Mouse (Mus musculus): ENCODE data around the gene Olfr522. TPM values are rescaled to one million over a fixed set of nuclear protein-coding genes. Genes with fewer than 3 reads are reported as not detected.
A peak's percentile ranks its signal among the peaks of the same experiment; 100 is the strongest.
"Not testable (repeated sequence)": the region's sequence is repeated elsewhere in the genome, so short reads cannot be mapped to it uniquely, and the experiment has no call there.

Olfr522 gene
- polyA plus RNA-seq, 1 experiment from 2014 or later = not detected

DNA sequence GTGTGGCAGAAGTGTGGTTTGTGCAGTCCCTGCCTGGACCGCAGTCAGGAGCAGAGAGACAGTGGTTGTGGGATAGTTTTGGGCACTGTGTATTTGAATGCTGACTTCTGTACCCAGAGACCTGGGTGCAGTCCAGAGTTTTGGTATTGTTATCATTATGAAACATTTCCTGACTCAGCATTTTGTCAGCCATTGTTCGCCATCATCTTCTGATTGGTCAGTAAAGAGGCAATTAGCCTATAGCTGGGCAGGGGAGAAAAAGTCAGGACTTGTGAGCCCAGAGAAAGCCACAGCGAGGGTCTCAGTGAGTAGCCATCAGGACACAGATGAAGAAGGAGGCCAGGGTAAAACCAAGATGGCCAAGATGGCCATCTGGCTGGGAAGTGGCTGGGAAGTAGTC is 4.2 kb downstream of the Olfr522 start:
- Histone ChIP-seq H3K4me1 (no peaks in the 10 kb centered on the region), H3K9me3 (no peaks in the 10 kb centered on the region), H3K4me3 (no peak overlapping the region), H3K27ac (replicated peaks) (no peak overlapping the region), H3K36me3 (no peaks in the 10 kb centered on the region), H3K9ac (no peak overlapping the region), H3K27me3 (replicated peaks) (peaks cover 50% of the 10 kb centered on the region), H3K4me2 (no peak overlapping the region)
- no peak for ATAC-seq (ENCODE audit: extremely low read depth, insufficient number of reproducible peaks, low FRiP score, low TSS enrichment)
- WGBS = 73% methylated on average over 3 of the region's 3 CpGs

DNA sequence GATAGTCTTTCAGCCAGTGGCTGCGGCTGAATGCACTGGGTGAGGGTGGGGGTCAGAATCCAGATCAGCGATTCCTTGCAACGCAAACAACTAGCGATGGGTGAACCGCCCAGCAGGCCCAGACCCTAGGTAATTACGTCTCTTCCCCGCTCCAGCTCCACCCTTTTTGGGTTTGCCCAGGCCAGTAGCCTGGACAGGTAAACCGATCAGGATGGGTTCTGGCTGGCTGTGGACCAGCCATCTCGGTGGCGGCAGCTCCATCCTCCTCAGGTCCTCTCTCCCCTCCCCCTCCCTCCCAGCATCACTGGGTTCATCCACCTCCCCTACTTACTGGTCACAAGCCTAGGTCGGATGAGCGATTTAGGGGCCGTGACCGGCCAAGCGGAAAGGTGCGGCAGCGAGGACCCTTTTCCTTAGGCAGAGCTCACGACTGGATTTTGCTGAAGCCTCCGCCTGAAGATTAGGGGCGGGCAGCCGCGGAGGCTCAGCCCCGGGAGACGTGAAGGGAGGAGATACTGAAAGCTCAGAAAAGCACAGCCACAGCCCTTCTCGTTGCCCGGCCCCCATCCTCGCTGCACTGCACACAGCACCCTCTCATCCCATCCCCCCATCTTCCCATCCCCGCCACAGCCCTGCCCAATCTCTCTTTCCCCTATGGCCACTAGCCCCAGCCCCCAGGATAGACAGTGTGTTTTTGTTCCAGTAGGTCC is 10.2 kb downstream of the Olfr522 start, which contains the start of gene Sprn:
TSS of gene Sprn (minus strand) at position 660 of the 710 bp plus-strand sequence.
- peaks cover 73% of the 10 kb centered on the region for H3K27me3 ChIP-seq (replicated peaks)
- H3K36me3 ChIP-seq = peaks cover 5% of the 10 kb centered on the region; the same call in 1 of the 2 replicates
- H3K4me1 ChIP-seq = peaks cover 15% of the 10 kb centered on the region
- peak within 1 kb of the TSS; percentile 66 for H3K4me2 ChIP-seq
- no peak for ATAC-seq (ENCODE audit: extremely low read depth, insufficient number of reproducible peaks, low FRiP score, low TSS enrichment)
- H3K9me3 ChIP-seq = no peaks in the 10 kb centered on the region
- no peak within 1 kb of the TSS for H3K27ac ChIP-seq (replicated peaks)
- H3K9ac ChIP-seq = peak within 1 kb of the TSS; percentile 64
- H3K4me3 ChIP-seq = peak within 1 kb of the TSS; percentile 30
- 5% methylated on average over 28 of the region's 28 CpGs for WGBS

DNA sequence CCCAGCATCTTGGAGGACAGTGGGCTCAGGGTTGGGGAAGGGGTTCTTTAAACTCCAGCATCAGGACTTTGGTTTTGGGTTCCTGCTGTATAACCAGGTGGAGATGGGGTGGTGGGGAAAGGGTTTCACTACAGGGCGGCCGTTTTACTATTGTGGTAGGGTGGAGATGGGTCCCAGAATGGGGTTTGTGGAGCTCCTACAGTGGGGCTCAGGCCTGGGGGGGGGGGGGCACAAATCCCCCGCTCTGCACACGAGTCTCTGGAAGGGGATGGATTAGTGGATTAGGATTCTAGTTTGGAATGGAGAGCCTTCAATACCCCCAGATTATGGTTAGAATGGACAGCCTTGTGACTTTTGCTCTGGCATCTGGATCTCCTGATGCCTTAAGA is 10.7 kb downstream of the Olfr522 start:
- peak overlapping the region; percentile 66 for H3K4me2 ChIP-seq
- H3K27me3 ChIP-seq (replicated peaks) = peaks cover 68% of the 10 kb centered on the region
- H3K4me3 ChIP-seq = peak overlapping the region; percentile 30
- H3K9me3 ChIP-seq = no peaks in the 10 kb centered on the region
- H3K36me3 ChIP-seq = peaks cover 5% of the 10 kb centered on the region; the same call in 1 of the 2 replicates
- no peak overlapping the region for H3K27ac ChIP-seq (replicated peaks)
- H3K4me1 ChIP-seq = peaks cover 15% of the 10 kb centered on the region
- no peak for ATAC-seq (ENCODE audit: extremely low read depth, insufficient number of reproducible peaks, low FRiP score, low TSS enrichment)
- 23% methylated on average over 4 of the region's 4 CpGs for WGBS
- peak overlapping the region; percentile 64 for H3K9ac ChIP-seq

DNA sequence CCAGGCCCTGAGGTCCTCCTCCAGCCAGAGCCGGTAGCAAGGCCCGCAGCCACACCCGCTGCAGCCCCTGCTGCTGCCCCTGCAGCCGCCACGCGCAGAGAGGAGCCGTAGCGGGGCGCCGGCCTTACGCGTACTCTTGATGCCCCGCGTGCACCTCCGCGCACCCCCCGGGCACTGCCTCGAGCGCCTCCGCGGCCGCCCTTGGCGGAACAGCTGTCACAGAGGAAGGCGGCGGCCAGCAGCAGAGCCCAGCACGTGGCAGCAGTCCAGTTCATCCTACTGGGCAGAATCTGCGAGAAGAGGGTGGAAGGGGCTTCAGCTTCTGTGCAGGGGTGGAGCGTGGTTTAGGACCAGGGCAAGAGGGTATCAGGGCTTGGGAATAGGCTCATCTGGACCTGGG is 11.2 kb downstream of the Olfr522 start:
- H3K4me3 ChIP-seq = peak overlapping the region; percentile 38
- H3K36me3 ChIP-seq = peaks cover 5% of the 10 kb centered on the region; the same call in 1 of the 2 replicates
- peaks cover 63% of the 10 kb centered on the region for H3K27me3 ChIP-seq (replicated peaks)
- no peak for ATAC-seq (ENCODE audit: extremely low read depth, insufficient number of reproducible peaks, low FRiP score, low TSS enrichment)
- H3K27ac ChIP-seq (replicated peaks) = no peak overlapping the region
- H3K9ac ChIP-seq = peak overlapping the region; percentile 64
- H3K4me1 ChIP-seq = peaks cover 15% of the 10 kb centered on the region
- H3K9me3 ChIP-seq = no peaks in the 10 kb centered on the region
- 5% methylated on average over 28 of the region's 28 CpGs for WGBS
- peak overlapping the region; percentile 66 for H3K4me2 ChIP-seq

DNA sequence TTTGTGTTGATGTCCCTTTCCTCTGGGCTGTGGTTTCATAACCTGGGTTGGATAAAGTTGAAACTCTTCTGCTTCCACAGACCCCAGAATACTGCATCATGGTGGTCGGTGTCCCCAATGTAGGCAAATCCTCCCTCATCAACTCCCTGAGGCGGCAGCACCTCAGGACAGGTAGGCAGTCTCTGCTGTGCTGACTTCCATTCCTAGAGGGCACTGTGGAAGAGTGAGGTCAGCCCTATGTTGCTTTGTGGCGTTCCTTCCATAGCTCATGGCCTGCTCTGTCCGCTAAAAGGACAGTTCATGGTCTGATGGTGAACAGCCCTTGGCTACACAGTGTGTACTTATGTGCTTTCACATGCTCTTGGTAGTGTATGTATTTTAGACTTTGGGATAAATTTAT is 20.0 kb downstream of the Olfr522 start:
- Histone ChIP-seq H3K27ac (replicated peaks) (no peak overlapping the region), H3K9ac (no peak overlapping the region), H3K36me3 (peaks cover 18% of the 10 kb centered on the region), H3K4me1 (peaks cover 6% of the 10 kb centered on the region; the same call in 1 of the 2 replicates), H3K4me2 (no peak overlapping the region), H3K4me3 (no peak overlapping the region), H3K27me3 (replicated peaks) (no peaks in the 10 kb centered on the region), H3K9me3 (no peaks in the 10 kb centered on the region)
- no peak for ATAC-seq (ENCODE audit: extremely low read depth, insufficient number of reproducible peaks, low FRiP score, low TSS enrichment)
- WGBS = 79% methylated on average over 4 of the region's 4 CpGs

DNA sequence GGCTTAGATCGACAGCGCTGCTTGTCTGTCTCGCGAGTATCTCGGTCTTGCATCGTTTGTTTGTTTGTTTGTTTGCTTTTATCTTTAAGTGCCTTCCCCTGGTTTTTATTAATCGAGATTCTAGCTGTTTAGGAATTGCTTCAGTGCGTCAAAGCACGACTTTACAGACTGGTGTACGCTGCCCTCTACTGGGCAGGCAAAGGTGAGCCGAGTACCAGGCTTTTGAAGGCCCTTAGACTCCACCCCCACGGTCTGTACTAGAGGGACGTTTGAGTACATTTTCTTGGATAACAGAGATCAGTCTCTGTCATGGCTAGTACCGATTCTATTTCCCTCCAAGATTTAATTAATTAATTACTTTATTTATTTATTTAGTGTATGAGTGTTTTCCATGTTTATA is 23.2 kb downstream of the Olfr522 start:
- Histone ChIP-seq H3K9ac (peak overlapping the region; percentile 40; the same call in 1 of the 2 replicates), H3K27ac (replicated peaks) (no peak overlapping the region), H3K4me1 (peaks cover 13% of the 10 kb centered on the region), H3K36me3 (peaks cover 6% of the 10 kb centered on the region; the same call in 1 of the 2 replicates), H3K4me3 (no peak overlapping the region), H3K4me2 (no peak overlapping the region), H3K27me3 (replicated peaks) (no peaks in the 10 kb centered on the region), H3K9me3 (no peaks in the 10 kb centered on the region)
- ATAC-seq (ENCODE audit: extremely low read depth, insufficient number of reproducible peaks, low FRiP score, low TSS enrichment) = no peak
- WGBS = 7% methylated on average over 14 of the region's 14 CpGs

DNA sequence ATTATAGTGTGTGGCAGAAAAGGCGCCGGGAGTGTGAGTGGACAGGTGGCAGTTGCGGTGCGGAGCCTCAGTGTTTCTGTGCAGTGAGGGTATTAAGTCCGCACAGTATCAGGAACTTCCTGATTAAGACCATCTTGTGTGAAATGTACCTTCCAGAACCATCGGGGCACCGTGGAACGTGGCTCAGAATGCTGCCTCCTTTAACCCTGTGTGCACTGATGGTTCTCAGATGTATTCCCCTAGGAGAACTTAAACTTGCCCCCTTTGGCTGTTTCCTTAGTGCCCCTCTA is 26.6 kb downstream of the Olfr522 start:
- WGBS = 1% methylated on average over 8 of the region's 8 CpGs
- Histone ChIP-seq H3K27ac (replicated peaks) (peak overlapping the region; percentile 78), H3K27me3 (replicated peaks) (no peaks in the 10 kb centered on the region), H3K4me1 (peaks cover 13% of the 10 kb centered on the region), H3K9ac (peak overlapping the region; percentile 93), H3K4me2 (peak overlapping the region; percentile 92), H3K9me3 (no peaks in the 10 kb centered on the region), H3K4me3 (peak overlapping the region; percentile 83), H3K36me3 (peaks cover 14% of the 10 kb centered on the region)
- no peak for ATAC-seq (ENCODE audit: extremely low read depth, insufficient number of reproducible peaks, low FRiP score, low TSS enrichment)

DNA sequence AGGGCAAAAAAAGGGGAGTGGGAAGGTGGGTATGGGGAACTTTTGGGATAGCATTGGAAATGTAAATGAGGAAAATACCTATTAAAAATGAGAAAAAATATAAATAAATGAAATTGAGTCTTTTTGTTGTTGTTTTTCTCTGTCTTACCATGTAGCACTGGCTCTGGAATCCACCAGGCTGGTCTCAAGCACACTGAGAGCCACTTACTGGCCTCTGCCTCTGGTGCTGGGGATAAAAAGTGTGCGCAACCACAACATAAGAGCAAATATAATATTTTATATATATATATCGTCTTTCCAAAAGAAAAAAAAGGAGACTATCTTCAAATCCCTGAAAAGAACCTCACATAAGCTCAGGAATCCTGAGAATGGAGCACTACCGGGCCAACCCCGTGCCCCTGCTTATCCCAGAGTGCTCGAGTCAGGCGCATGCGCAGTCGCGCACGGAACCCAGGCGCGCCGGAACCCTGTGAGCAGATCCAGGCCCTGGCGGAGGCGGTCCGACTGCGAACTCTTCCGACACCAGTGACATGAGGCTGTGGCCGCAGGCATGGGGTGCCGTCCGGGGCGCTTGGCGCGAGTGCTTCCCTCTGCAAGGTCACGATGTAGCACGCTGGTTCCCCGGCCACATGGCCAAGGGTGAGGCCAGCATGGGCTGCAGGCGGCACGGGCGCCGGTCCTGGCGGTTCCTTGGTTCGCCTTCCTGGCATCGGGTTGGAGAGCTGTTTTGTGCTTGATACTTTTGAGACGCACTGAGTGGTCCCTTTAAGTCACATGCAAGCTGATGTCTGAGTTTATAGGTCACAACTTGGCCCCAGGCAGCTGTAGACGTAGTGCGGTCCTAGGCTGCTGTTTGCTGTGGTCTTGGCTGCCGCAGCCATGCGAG is 27.2 kb downstream of the Olfr522 start, which contains the start of gene Mtg1:
TSS of gene Mtg1 (plus strand) at position 430 of the 886 bp plus-strand sequence.
- Histone ChIP-seq H3K4me3 (peak within 1 kb of the TSS; percentile 83), H3K9me3 (no peaks in the 10 kb centered on the region), H3K27me3 (replicated peaks) (no peaks in the 10 kb centered on the region), H3K36me3 (peaks cover 14% of the 10 kb centered on the region), H3K4me2 (peak within 1 kb of the TSS; percentile 92), H3K9ac (peak within 1 kb of the TSS; percentile 93), H3K4me1 (peaks cover 13% of the 10 kb centered on the region), H3K27ac (replicated peaks) (peak within 1 kb of the TSS; percentile 78)
- ATAC-seq (ENCODE audit: extremely low read depth, insufficient number of reproducible peaks, low FRiP score, low TSS enrichment) = peak; percentile 94
- 1% methylated on average over 39 of the region's 39 CpGs for WGBS

DNA sequence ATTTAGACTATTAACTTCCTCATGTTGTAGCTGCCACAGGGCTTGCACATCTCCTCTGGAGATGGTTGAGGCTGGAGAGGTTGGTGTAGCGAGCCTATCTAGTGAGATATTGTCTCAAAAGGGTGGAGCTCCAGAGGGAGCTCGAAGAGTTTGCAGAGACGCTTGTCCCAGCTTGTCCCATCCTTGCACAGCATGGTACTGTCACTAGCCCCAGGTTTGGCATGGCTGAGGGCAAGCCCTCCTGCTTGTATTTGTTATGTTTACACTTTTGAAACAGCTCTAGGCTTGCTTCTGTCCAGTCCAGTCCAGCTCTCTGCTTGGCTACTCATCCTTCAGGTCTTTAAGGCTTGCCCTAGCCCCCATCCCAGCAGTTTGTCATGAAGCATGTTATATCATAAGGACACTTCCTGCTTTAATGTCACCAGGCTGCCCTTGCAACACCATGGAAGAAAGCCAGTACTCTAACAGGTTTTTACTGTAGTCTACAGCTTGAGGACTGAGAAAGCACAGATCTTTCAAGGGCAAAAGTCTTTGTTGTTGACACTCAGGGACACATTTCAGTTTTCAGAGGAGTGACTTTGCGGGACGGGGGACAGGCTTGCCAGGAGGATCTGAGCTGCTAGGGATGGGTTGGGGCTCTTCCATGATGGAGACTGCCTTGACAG is 29.3 kb downstream of the Olfr522 start:
- Histone ChIP-seq H3K9me3 (no peaks in the 10 kb centered on the region), H3K36me3 (peaks cover 25% of the 10 kb centered on the region), H3K4me2 (no peak overlapping the region), H3K4me3 (no peak overlapping the region), H3K27me3 (replicated peaks) (no peaks in the 10 kb centered on the region), H3K9ac (no peak overlapping the region), H3K27ac (replicated peaks) (no peak overlapping the region), H3K4me1 (peaks cover 9% of the 10 kb centered on the region)
- no peak for ATAC-seq (ENCODE audit: extremely low read depth, insufficient number of reproducible peaks, low FRiP score, low TSS enrichment)
- WGBS = 88% methylated on average over 5 of the region's 5 CpGs

DNA sequence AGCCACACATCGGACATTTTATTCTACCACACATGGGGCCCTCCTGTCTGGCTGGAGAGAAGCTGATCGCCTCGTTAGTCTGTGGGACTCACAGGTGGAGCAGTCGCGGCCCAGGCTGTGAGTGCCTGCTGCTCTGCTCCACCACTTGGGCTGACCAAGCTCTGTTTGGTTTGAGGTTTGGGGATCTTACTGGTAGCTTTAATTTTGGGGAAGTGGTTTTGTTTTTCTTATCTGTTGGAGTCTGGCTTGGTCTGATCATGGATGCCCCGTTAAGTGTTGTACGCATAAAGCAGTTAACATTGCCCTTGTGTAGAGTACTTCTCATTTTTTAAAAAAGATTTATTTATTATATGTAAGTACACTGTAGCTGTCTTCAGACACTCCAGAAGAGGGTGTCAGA is 30.5 kb downstream of the Olfr522 start:
- not testable (repeated sequence) for H3K9ac ChIP-seq; H3K27me3 ChIP-seq (replicated peaks); ATAC-seq (ENCODE audit: extremely low read depth, insufficient number of reproducible peaks, low FRiP score, low TSS enrichment); H3K9me3 ChIP-seq; H3K4me1 ChIP-seq; H3K4me3 ChIP-seq; H3K27ac ChIP-seq (replicated peaks); H3K4me2 ChIP-seq
- peaks cover 37% of the 10 kb centered on the region for H3K36me3 ChIP-seq
- whole genome bisulfite sequencing = 92% methylated on average over 7 of the region's 7 CpGs

DNA sequence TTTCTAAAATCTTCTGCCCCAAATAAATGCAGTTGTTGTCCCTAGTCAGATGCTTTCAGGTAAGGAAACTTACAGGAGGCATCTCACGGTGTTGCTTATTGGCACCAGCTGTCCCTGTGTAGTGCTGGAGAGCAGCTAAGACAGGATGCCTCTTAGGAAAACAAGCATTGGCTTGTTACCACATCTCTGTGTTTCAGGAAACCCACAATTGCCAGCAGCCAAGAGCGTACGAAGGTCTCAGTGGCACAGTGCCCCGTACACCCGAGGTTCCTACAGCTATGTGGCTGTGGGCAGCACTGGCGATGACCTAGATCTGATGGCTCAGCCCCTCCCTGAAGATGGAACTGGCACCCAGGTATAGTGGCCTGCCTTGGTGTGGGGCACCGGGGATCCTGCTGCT is 32.4 kb downstream of the Olfr522 start:
- not testable (repeated sequence) for H3K27ac ChIP-seq (replicated peaks); H3K9ac ChIP-seq; H3K4me2 ChIP-seq; H3K4me1 ChIP-seq; H3K4me3 ChIP-seq; ATAC-seq (ENCODE audit: extremely low read depth, insufficient number of reproducible peaks, low FRiP score, low TSS enrichment); H3K9me3 ChIP-seq; H3K27me3 ChIP-seq (replicated peaks)
- peaks cover 37% of the 10 kb centered on the region for H3K36me3 ChIP-seq
- WGBS = 89% methylated on average over 7 of the region's 7 CpGs

All from heart, embryonic 13.5 days (tissue).